Mouse (Mus musculus) adrenal gland, adult 2 months (tissue): ENCODE measurements around the gene Gm21767. TPM values are rescaled to one million over a fixed set of nuclear protein-coding genes. Genes with fewer than 3 reads are reported as not detected.
"Not testable (repeated sequence)": the region's sequence is repeated elsewhere in the genome, so short reads cannot be mapped to it uniquely, and the experiment has no call there.

Source experiments
- DNase-seq: peaks from one replicate; pipeline ENCODE4 v3.0.0; 2021
- long read RNA-seq: library from polyadenylated mRNA; stranded (forward); transcript quantifications from one replicate; pipeline ENCODE4 v2.0.0, GENCODE M21; 2021
- polyA plus RNA-seq: library from polyadenylated mRNA; depleted of rRNA; stranded (reverse); fragments of >200 nt; gene quantifications from 2 replicates; pipeline ENCODE4 v1.2.3, GENCODE M21; 2012; rRNA removed
- total RNA-seq, 2 experiments: library from RNA; stranded (reverse); gene quantifications; 2 replicates each; pipeline ENCODE4 v1.2.3; 2021

Gm21767 gene
- total RNA-seq (not detected), polyA plus RNA-seq (not detected in 2 replicates)
- long read RNA-seq: 0 reads

DNA sequence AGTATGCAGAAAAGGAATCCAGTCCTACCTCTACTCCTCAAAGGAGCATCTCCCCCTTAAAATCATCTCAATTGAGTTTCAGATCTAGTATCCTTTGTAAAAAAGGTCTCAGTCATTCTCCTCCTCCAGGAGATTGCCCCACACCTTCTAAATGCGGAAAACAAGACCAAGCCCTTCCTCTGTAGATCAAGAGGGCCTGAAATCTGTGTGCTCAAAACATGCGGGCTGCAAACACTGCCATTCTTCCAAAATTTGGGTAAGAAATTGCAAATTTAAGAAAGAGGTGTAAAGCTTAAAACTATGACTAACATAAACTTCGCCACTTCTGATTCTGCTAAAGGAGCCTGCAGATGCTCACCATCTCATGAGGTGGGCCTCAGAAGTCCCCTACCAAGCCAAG is at the start of gene Gm21767:
Gene Gm21767 (plus strand): TSS at position 301 of the 400 bp plus-strand sequence.
- not testable (repeated sequence) for DNase-seq
